Mouse (Mus musculus) midbrain, embryonic 14.5 days (tissue): ENCODE measurements at regions not wholly inside any gene's neighbourhood (a gene's known extent, or its start where the extent isn't known, plus 50 kb on each side); places are given as distances from the start of the nearest gene placed in this dataset.

Experiments
- ATAC-seq: fragments of 200-750 bp; cut with Nextera tagmentation; 2 replicates; pipeline ENCODE4 v1.8.0; 2017; ENCODE audit warnings: moderate number of reproducible peaks, moderate library complexity; ENCODE audit not compliant: low FRiP score, low TSS enrichment
- DNase-seq: peaks from one replicate; pipeline ENCODE4 v3.0.0-alpha.2; 2015
- H3K27ac ChIP-seq: fragments of 300-500 bp; sonication (generic); replicated peaks from 2 replicates; pipeline ENCODE4 v1.5.1; 2014; ENCODE audit warnings: mild to moderate bottlenecking, low read depth, low read length, moderate library complexity
- H3K27me3 ChIP-seq: fragments of 300-500 bp; sonication (generic); 2 replicates; pipeline ENCODE4 v1.6.1; 2014; ENCODE audit warnings: low read length, control low read depth, mixed read lengths; ENCODE audit not compliant: control insufficient read depth, insufficient read depth
- H3K36me3 ChIP-seq: fragments of 300-500 bp; sonication (generic); 2 replicates; pipeline ENCODE4 v1.6.1; 2014; ENCODE audit warnings: low read length, control low read depth; ENCODE audit not compliant: control insufficient read depth, insufficient read depth
- H3K4me1 ChIP-seq: fragments of 300-500 bp; sonication (generic); 2 replicates; pipeline ENCODE4 v1.6.1; 2014; ENCODE audit warnings: mild to moderate bottlenecking, antibody characterized with exemption, low read length, control low read depth; ENCODE audit not compliant: control insufficient read depth, insufficient read depth
- H3K4me2 ChIP-seq: fragments of 300-500 bp; sonication (generic); 2 replicates; pipeline ENCODE4 v1.6.1; 2014; ENCODE audit warnings: mild to moderate bottlenecking, low read length, moderate library complexity
- H3K4me3 ChIP-seq: fragments of 300-500 bp; sonication (generic); replicated peaks from 2 replicates; pipeline ENCODE4 v1.5.1; 2014; ENCODE audit warnings: low read depth, low read length
- H3K9ac ChIP-seq: fragments of 300-500 bp; sonication (generic); replicated peaks from 2 replicates; pipeline ENCODE4 v1.6.1; 2014; ENCODE audit warnings: mild to moderate bottlenecking, low read length, moderate library complexity
- H3K9me3 ChIP-seq: fragments of 300-500 bp; sonication (generic); 2 replicates; pipeline ENCODE4 v1.6.1; 2016; ENCODE audit warnings: low read length, control low read depth, mixed read lengths; ENCODE audit not compliant: control insufficient read depth
- WGBS: fragments of 180-500 bp; shearing (Covaris S2); extraction: QIAGEN DNeasy Blood & Tissue Kit; methylation state at CpG from one replicate; pipeline ENCODE4 v1.1.7; 2014; 5-methylcytosine and 5-hydroxymethylcytosine counted together

DNA sequence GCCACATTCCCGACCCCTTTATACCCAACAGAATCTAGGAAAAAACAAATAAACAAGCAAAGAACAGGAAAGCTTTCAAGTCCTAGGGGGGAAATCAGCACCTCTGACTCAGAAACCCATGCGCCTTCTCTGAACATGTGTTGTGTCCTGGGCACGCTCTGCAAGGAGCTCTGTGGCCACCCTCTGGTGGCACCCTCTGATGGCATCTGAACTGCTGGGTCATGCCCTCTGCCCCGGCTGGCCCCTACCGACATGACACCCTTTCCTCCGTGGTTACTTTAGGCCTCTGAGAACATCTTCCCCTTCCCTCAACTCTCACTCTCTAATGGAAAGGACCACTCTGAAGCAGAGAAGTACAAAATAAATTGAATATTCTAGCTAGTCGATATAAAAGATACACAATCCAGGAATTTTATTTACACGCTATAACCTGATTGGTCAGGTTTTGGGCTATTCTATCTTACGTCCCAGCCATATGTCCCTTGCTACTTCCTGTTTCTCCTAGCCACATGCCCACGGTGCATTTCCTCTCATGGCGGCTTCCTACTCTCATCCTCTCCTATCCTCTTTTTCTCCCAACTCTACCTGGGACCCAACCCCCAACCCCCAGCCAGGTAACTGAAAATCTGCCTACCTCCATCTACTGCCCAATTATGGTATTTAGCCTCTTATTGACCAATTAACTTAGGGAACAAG is 248.5 kb downstream of the Setd4 start:
- 91% methylated on average over 11 of the region's 11 CpGs for WGBS
- DNase-seq (no peak), ATAC-seq (no peak)
- Histone ChIP-seq H3K4me1 (no peaks in the 10 kb centered on the region), H3K27me3 (no peaks in the 10 kb centered on the region), H3K27ac (no peak overlapping the region), H3K9me3 (no peaks in the 10 kb centered on the region), H3K36me3 (no peaks in the 10 kb centered on the region), H3K9ac (no peak overlapping the region), H3K4me2 (no peak overlapping the region), H3K4me3 (no peak overlapping the region)

DNA sequence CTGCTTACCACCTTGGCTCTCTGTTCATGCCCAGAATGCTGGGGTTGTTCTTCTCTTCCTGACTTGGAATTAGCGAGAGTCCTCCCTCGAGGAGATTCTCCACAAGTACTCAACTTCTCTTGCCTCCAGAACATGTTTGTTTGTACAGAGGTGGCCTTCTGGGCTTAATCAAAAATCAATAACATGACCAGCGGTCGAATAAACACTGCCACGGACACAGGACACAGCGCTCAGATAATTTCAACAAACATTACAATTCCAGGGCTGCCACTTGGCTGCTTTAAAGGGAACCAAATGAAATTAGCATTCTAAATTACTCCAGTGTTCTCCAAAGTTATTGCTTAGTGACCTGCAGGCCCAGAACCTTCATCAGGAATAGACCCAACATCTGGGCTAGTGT is 249.9 kb downstream of the Setd4 start:
- Histone ChIP-seq H3K4me3 (no peak overlapping the region), H3K4me1 (no peaks in the 10 kb centered on the region), H3K36me3 (no peaks in the 10 kb centered on the region), H3K4me2 (no peak overlapping the region), H3K9ac (no peak overlapping the region), H3K27ac (no peak overlapping the region), H3K27me3 (no peaks in the 10 kb centered on the region), H3K9me3 (no peaks in the 10 kb centered on the region)
- DNase-seq, result no peak
- WGBS, result 86% methylated on average over 6 of the region's 6 CpGs
- no peak for ATAC-seq

DNA sequence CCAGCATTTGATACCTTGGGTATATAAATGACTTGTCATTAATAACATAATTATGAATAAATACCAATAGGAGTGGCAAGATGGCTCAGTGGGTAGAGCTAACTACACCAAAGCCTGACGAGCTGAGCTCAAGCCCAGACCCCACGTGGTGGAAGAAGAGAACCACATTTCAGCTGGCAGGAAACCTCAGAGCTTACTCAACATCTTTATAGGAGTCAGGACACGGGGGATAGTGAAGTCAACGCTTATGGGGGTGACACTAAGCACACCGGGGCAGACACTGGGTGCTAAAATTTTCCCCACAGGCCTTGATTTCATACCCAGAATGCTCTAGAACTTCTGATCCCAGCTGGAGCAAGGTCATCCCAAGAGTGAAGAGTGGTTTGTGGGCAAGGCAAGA is 259.3 kb downstream of the Setd4 start:
- Histone ChIP-seq H3K4me1 (no peaks in the 10 kb centered on the region), H3K36me3 (no peaks in the 10 kb centered on the region), H3K27ac (no peak overlapping the region), H3K4me3 (no peak overlapping the region), H3K9ac (no peak overlapping the region), H3K4me2 (no peak overlapping the region), H3K27me3 (no peaks in the 10 kb centered on the region), H3K9me3 (no peaks in the 10 kb centered on the region)
- DNase-seq, result no peak
- 89% methylated on average over 5 of the region's 5 CpGs for WGBS
- ATAC-seq, result no peak

DNA sequence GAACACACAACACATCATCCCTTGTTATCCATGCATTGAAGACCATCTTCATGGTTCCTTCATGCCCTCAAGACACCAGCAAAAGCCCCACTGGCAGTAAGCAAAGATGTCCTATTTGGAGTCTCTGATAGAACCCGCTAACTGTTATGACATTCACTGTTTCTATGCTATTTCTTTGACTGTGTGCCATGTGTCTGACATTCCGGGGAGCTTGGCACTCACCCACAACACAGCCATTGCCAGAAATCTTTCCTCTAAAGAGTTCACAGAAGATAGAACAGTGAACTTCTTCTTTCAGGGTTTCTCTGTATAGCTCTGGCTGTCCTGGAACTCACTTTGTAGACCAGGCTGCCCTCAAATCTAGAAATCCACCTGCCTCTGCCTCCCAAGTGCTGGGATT is 261.2 kb downstream of the Setd4 start:
- Histone ChIP-seq H3K36me3 (no peaks in the 10 kb centered on the region), H3K4me1 (no peaks in the 10 kb centered on the region), H3K27ac (no peak overlapping the region), H3K9ac (no peak overlapping the region), H3K4me2 (no peak overlapping the region), H3K9me3 (no peaks in the 10 kb centered on the region), H3K27me3 (no peaks in the 10 kb centered on the region), H3K4me3 (no peak overlapping the region)
- DNase-seq (no peak), ATAC-seq (no peak)
- WGBS, result 91% methylated on average over 2 of the region's 2 CpGs

DNA sequence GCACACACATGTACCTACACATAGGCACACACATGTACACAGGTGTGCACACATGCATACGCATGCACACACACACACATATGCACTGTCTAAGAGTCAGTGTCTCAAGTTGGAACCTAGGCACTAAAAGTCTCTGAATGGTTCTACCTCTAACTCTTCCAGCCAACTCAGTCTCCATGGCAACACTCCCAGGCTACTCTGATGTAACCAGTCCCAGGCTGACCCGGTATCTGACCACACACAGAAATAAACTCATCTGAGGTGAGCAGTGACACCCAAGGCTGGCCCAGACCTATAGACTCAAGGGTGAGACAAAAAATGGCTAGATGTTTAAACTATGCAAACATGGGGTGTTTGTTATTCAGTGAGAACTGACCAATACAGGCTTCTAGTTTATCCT is 262.1 kb downstream of the Setd4 start:
- Histone ChIP-seq H3K36me3 (no peaks in the 10 kb centered on the region), H3K4me2 (no peak overlapping the region), H3K27me3 (no peaks in the 10 kb centered on the region), H3K9me3 (no peaks in the 10 kb centered on the region), H3K27ac (no peak overlapping the region), H3K4me3 (no peak overlapping the region), H3K4me1 (no peaks in the 10 kb centered on the region), H3K9ac (no peak overlapping the region)
- no peak for ATAC-seq
- DNase-seq, result no peak
- WGBS, result 84% methylated on average over 2 of the region's 2 CpGs

DNA sequence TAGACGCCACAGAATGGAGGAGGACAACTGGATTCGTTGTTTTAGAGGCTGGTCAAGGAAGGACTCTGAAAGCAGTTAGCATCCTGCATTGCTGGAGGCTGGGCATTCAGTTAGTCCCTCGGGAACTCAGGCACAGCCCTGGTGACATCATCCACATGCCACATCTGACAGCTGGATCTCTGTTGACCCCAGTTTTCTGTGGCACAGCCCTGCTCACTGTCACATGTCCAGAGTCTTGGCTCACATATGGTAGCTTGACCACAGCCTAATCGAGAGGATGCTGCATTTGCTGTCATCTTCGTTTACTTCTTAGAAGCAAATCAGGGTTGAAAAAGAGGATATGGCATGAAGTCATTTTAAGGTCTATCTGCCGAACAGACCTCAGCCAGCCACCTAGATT is 265.1 kb downstream of the Setd4 start:
- no peaks in the 10 kb centered on the region for H3K4me1 ChIP-seq
- DNase-seq, result no peak
- no peak overlapping the region for H3K4me3 ChIP-seq
- H3K9ac ChIP-seq, result no peak overlapping the region
- H3K9me3 ChIP-seq, result no peaks in the 10 kb centered on the region
- H3K27me3 ChIP-seq, result no peaks in the 10 kb centered on the region
- ATAC-seq, result no peak
- H3K36me3 ChIP-seq, result no peaks in the 10 kb centered on the region
- WGBS, result 86% methylated on average over 6 of the region's 6 CpGs
- no peak overlapping the region for H3K27ac ChIP-seq
- H3K4me2 ChIP-seq, result no peak overlapping the region

DNA sequence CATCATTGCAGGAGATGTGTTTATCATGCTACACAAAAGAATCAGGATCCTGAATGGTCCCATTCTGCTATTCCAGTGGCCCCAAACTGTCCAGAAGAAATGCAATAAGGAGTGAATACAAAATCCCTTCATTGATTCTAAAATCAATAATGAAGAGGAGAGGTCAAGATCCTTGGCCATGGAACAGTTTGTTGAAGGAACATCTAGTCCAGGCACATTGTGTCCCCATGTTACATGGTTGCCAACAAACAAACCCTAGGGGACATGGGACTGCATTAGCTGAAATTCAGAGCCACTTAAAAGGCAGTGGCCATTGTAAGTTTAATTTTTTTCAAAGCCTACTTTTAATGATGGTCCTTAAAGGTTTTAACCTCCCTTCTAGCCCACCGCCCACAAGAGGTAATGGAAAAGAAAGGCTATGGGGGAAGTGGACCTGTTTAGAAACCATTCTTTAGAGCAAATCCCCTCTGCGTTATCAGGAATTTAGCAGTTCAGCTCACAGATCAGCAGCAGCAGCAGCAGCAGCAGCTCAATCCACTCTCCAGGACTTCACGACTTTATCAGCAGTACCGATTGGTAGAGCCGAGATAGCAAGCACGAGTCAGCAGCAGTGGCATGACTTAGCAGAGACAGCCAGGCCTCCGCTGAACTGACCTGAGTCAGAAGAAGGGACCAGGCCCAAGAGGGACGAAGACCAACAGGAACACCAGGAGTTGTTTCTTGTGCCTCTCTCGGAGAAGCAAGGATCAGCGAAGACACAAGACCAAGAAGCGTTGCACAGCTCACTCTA is 268.3 kb downstream of the Setd4 start:
- no peak for DNase-seq
- Histone ChIP-seq H3K4me1 (no peaks in the 10 kb centered on the region), H3K27me3 (no peaks in the 10 kb centered on the region), H3K4me2 (no peak overlapping the region), H3K9me3 (no peaks in the 10 kb centered on the region), H3K27ac (no peak overlapping the region), H3K9ac (no peak overlapping the region), H3K4me3 (no peak overlapping the region), H3K36me3 (no peaks in the 10 kb centered on the region)
- 82% methylated on average over 11 of the region's 11 CpGs for WGBS
- ATAC-seq, result no peak

DNA sequence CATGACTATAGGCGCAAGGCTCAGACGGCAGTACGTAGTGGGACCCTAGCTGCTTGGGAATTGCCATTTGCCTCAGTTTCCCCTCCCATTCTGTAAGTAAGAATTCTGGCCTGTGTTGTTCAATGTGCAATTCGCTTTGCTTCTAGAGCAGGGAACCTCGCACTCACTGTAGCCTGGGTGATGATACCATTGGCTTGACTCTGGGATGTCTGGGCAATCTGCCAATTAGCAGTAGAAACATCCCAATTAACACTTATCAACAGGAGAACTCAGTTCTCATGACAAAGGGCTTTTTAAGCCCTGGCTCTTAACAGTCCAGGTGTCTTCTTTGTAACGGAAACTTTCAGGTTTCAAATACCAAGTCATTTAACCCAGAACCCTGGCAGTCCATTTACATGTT is 270.2 kb downstream of the Setd4 start:
- Histone ChIP-seq H3K27ac (no peak overlapping the region), H3K4me3 (no peak overlapping the region), H3K9ac (no peak overlapping the region), H3K4me1 (no peaks in the 10 kb centered on the region), H3K27me3 (no peaks in the 10 kb centered on the region), H3K9me3 (no peaks in the 10 kb centered on the region), H3K36me3 (no peaks in the 10 kb centered on the region), H3K4me2 (no peak overlapping the region)
- DNase-seq (peak; percentile 69), ATAC-seq (no peak)
- WGBS, result 71% methylated on average over 6 of the region's 6 CpGs
